Mouse (Mus musculus) embryonic facial prominence, embryonic 10.5 days (tissue): Measurements from ENCODE around the gene Ccdc39. TPM values are rescaled to one million over a fixed set of nuclear protein-coding genes. Genes with fewer than 3 reads are reported as not detected.
A peak's percentile ranks its signal among the peaks of the same experiment; 100 is the strongest.

ENCODE experiments used
- DNase-seq: peaks from one replicate; pipeline ENCODE4 v3.0.0-alpha.2; 2017; ENCODE audit warnings: low spot score
- H3K27ac ChIP-seq: fragments of 300-500 bp; sonication (generic); replicated peaks from 2 replicates; pipeline ENCODE4 v1.5.1; 2016; ENCODE audit warnings: mild to moderate bottlenecking
- H3K27me3 ChIP-seq: fragments of 300-500 bp; sonication (generic); replicated peaks from 2 replicates; pipeline ENCODE4 v1.6.1; 2016; ENCODE audit warnings: low read depth, mild to moderate bottlenecking; ENCODE audit not compliant: poor library complexity, severe bottlenecking
- H3K36me3 ChIP-seq: fragments of 300-500 bp; sonication (generic); replicated peaks from 2 replicates; pipeline ENCODE4 v1.6.1; 2016; ENCODE audit warnings: mild to moderate bottlenecking, moderate library complexity
- H3K4me1 ChIP-seq: fragments of 300-500 bp; sonication (generic); 2 replicates; pipeline ENCODE4 v1.6.1; 2016
- H3K4me3 ChIP-seq: fragments of 300-500 bp; sonication (generic); 2 replicates; pipeline ENCODE4 v1.5.1; 2016; ENCODE audit warnings: mild to moderate bottlenecking, moderate library complexity
- H3K9me3 ChIP-seq: fragments of 300-500 bp; sonication (generic); 2 replicates; pipeline ENCODE4 v1.6.1; 2016; ENCODE audit warnings: mild to moderate bottlenecking
- WGBS: fragments of 180-500 bp; shearing (Covaris S2); methylation state at CpG from one replicate; pipeline ENCODE4 v1.1.7; 2016; 5-methylcytosine and 5-hydroxymethylcytosine counted together
- polyA plus RNA-seq: library from polyadenylated mRNA; unstranded; fragments of >200 nt; fragmentation: Nextera tagmentation; extraction: Ambion mirVana; gene quantifications from 2 replicates; pipeline ENCODE4 v1.2.1, GENCODE M21; 2016

The Ccdc39 gene
- polyA plus RNA-seq, 1 experiment from 2014 or later = 6.2 TPM

GRCm38 (mm10) chr3:33846639-33847038 is 2.5 kb upstream of the Ccdc39 start:
- Histone ChIP-seq H3K4me3 (no peak overlapping the region), H3K9me3 (no peaks in the 10 kb centered on the region), H3K36me3 (no peaks in the 10 kb centered on the region), H3K27me3 (no peaks in the 10 kb centered on the region), H3K4me1 (peaks cover 11% of the 10 kb centered on the region), H3K27ac (no peak overlapping the region)
- WGBS = 82% methylated on average over 6 of the region's 6 CpGs
- DNase-seq = no peak

GRCm38 (mm10) chr3:33838877-33839276 is 5.2 kb downstream of the Ccdc39 start:
- WGBS = 66% methylated on average over 10 of the region's 10 CpGs
- H3K36me3 ChIP-seq = no peaks in the 10 kb centered on the region
- no peaks in the 10 kb centered on the region for H3K9me3 ChIP-seq
- no peak for DNase-seq
- H3K4me3 ChIP-seq = no peak overlapping the region
- no peak overlapping the region for H3K27ac ChIP-seq
- peaks cover 4% of the 10 kb centered on the region for H3K4me1 ChIP-seq
- H3K27me3 ChIP-seq = no peaks in the 10 kb centered on the region

GRCm38 (mm10) chr3:33836576-33836975 is 7.5 kb downstream of the Ccdc39 start:
- Histone ChIP-seq H3K4me3 (no peak overlapping the region), H3K36me3 (no peaks in the 10 kb centered on the region), H3K4me1 (no peaks in the 10 kb centered on the region), H3K9me3 (no peaks in the 10 kb centered on the region), H3K27me3 (no peaks in the 10 kb centered on the region), H3K27ac (no peak overlapping the region)
- WGBS = 92% methylated on average over 13 of the region's 13 CpGs
- no peak for DNase-seq

GRCm38 (mm10) chr3:33832351-33832750 is 11.8 kb downstream of the Ccdc39 start:
- Histone ChIP-seq H3K4me3 (no peak overlapping the region), H3K36me3 (no peaks in the 10 kb centered on the region), H3K4me1 (no peaks in the 10 kb centered on the region), H3K9me3 (no peaks in the 10 kb centered on the region), H3K27ac (no peak overlapping the region), H3K27me3 (no peaks in the 10 kb centered on the region)
- no peak for DNase-seq
- WGBS = 86% methylated on average over 10 of the region's 10 CpGs

- WGBS = 52% methylated on average over 9 of the region's 9 CpGs
- H3K36me3 ChIP-seq = no peaks in the 10 kb centered on the region
These were observed 19.8 kb downstream of the Ccdc39 start for GRCm38 (mm10) chr3:33824135-33824946.

GRCm38 (mm10) chr3:33807151-33807550 is 37.0 kb downstream of the Ccdc39 start:
- 85% methylated on average over 1 of the region's 1 CpGs for WGBS
- Histone ChIP-seq H3K27me3 (no peaks in the 10 kb centered on the region), H3K9me3 (no peaks in the 10 kb centered on the region), H3K36me3 (peaks cover 82% of the 10 kb centered on the region), H3K4me3 (no peak overlapping the region), H3K4me1 (no peaks in the 10 kb centered on the region), H3K27ac (no peak overlapping the region)
- no peak for DNase-seq

More at GRCm38 (mm10) chr3:33824135-33824946, 19.8 kb downstream of the Ccdc39 start:
- peak; percentile 19 for DNase-seq
- no peaks in the 10 kb centered on the region for H3K27me3 ChIP-seq
- no peaks in the 10 kb centered on the region for H3K4me1 ChIP-seq
- H3K4me3 ChIP-seq = no peak overlapping the region
- no peak overlapping the region for H3K27ac ChIP-seq
- H3K9me3 ChIP-seq = no peaks in the 10 kb centered on the region

- Histone ChIP-seq H3K9me3 (no peaks in the 10 kb centered on the region), H3K36me3 (peaks cover 24% of the 10 kb centered on the region), H3K4me1 (peaks cover 11% of the 10 kb centered on the region), H3K27ac (peak overlapping the region; percentile 93), H3K4me3 (peak overlapping the region; percentile 97), H3K27me3 (no peaks in the 10 kb centered on the region)
- no peak for DNase-seq
- under 1% methylated on average over 16 of the region's 16 CpGs for WGBS
These were observed 43.6 kb downstream of the Ccdc39 start for GRCm38 (mm10) chr3:33800513-33800820.

- Histone ChIP-seq H3K27me3 (no peaks in the 10 kb centered on the region), H3K9me3 (no peaks in the 10 kb centered on the region), H3K4me3 (peak within 1 kb of the TSS; percentile 97), H3K27ac (peak within 1 kb of the TSS; percentile 93), H3K4me1 (peaks cover 11% of the 10 kb centered on the region), H3K36me3 (peaks cover 18% of the 10 kb centered on the region)
- under 1% methylated on average over 90 of the region's 90 CpGs for WGBS
- peak; percentile 97 for DNase-seq
These were observed 44.2 kb downstream of the Ccdc39 start, which contains the start of gene Ttc14 for GRCm38 (mm10) chr3:33799617-33800512. TSS of gene Ttc14 (plus strand) at chr3:33799832.

- Histone ChIP-seq H3K4me1 (no peaks in the 10 kb centered on the region), H3K9me3 (no peaks in the 10 kb centered on the region), H3K36me3 (no peaks in the 10 kb centered on the region), H3K27ac (no peak overlapping the region), H3K27me3 (no peaks in the 10 kb centered on the region), H3K4me3 (no peak overlapping the region)
- DNase-seq = no peak
These were observed 53.1 kb downstream of the Ccdc39 start for GRCm38 (mm10) chr3:33790975-33791374.

Other genes starting within 250 kb of the Ccdc39 start
- gene Ttc14, start 44.5 kb downstream of the Ccdc39 start, polyA plus RNA-seq = 50.7 and 55.0 TPM in 2 replicates
- 57.8 and 60.5 TPM in 2 replicates for gene Fxr1, start 175.6 kb upstream of the Ccdc39 start, polyA plus RNA-seq
- 170 and 172 TPM in 2 replicates for gene Dnajc19, start 237.0 kb upstream of the Ccdc39 start, polyA plus RNA-seq